Mouse (Mus musculus): ENCODE data around the gene Wnt1.

Wnt1 gene

GRCm38 (mm10) chr15:98835291-98835690 lies 45.6 kb downstream of the Wnt1 start:
- no peak for DNase-seq (ENCODE audit: extremely low spot score)

- no peak for DNase-seq (ENCODE audit: extremely low spot score)
Measured at GRCm38 (mm10) chr15:98837006-98837742, 47.5 kb downstream of the Wnt1 start.

- no peak for DNase-seq (ENCODE audit: extremely low spot score)
Measured at GRCm38 (mm10) chr15:98837743-98838103, 48.1 kb downstream of the Wnt1 start.

GRCm38 (mm10) chr15:98839161-98839560 lies 49.5 kb downstream of the Wnt1 start:
- no peak for DNase-seq (ENCODE audit: extremely low spot score)

GRCm38 (mm10) chr15:98839671-98840585 lies 50.3 kb downstream of the Wnt1 start:
- no peak for DNase-seq (ENCODE audit: extremely low spot score)
